Mouse (Mus musculus): ENCODE measurements around the gene Gpr137b. TPM values are rescaled to one million over a fixed set of nuclear protein-coding genes. Genes with fewer than 3 reads are reported as not detected.
"Not testable (repeated sequence)": the region's sequence is repeated elsewhere in the genome, so short reads cannot be mapped to it uniquely, and the experiment has no call there.

The Gpr137b gene
- total RNA-seq (2022), result 10 to 100 TPM; 30.3 to 46.2 (median 38.0) TPM

- peak; percentile 39 for DNase-seq
These were observed at the start of gene Gpr137b for GRCm38 (mm10) chr13:13393228-13394095. Gene Gpr137b, minus strand, starts transcription at chr13:13394014.

GRCm38 (mm10) chr13:13438112-13438953 lies 44.5 kb upstream of the Gpr137b start:
- DNase-seq, result not testable (repeated sequence)

- not testable (repeated sequence) for DNase-seq
These were observed 43.7 kb upstream of the Gpr137b start, which contains the start of gene Nid1 for GRCm38 (mm10) chr13:13437460-13438015. Gene Nid1, plus strand, starts transcription at chr13:13437551.

- DNase-seq, result not testable (repeated sequence)
These were observed 42.3 kb upstream of the Gpr137b start for GRCm38 (mm10) chr13:13436161-13436560.

GRCm38 (mm10) chr13:13423301-13423700 lies 29.5 kb upstream of the Gpr137b start:
- not testable (repeated sequence) for DNase-seq

GRCm38 (mm10) chr13:13418859-13419258 lies 25.0 kb upstream of the Gpr137b start:
- DNase-seq, result not testable (repeated sequence)

GRCm38 (mm10) chr13:13416007-13416337 lies 22.2 kb upstream of the Gpr137b start:
- DNase-seq, result not testable (repeated sequence)

GRCm38 (mm10) chr13:13415120-13416006 lies 21.5 kb upstream of the Gpr137b start:
- not testable (repeated sequence) for DNase-seq

- DNase-seq, result no peak
These were observed 20.4 kb upstream of the Gpr137b start for GRCm38 (mm10) chr13:13414206-13414605.

- not testable (repeated sequence) for DNase-seq
These were observed 11.7 kb upstream of the Gpr137b start for GRCm38 (mm10) chr13:13405511-13405910.

- DNase-seq, result peak; percentile 42
These were observed 10.8 kb upstream of the Gpr137b start for GRCm38 (mm10) chr13:13404517-13405155.

GRCm38 (mm10) chr13:13403839-13404238 lies 10.0 kb upstream of the Gpr137b start:
- DNase-seq, result not testable (repeated sequence)

- DNase-seq, result not testable (repeated sequence)
These were observed 9.6 kb upstream of the Gpr137b start for GRCm38 (mm10) chr13:13403366-13403765.

GRCm38 (mm10) chr13:13402818-13403217 lies 9.0 kb upstream of the Gpr137b start:
- DNase-seq, result not testable (repeated sequence)

GRCm38 (mm10) chr13:13400851-13401250 lies 7.0 kb upstream of the Gpr137b start:
- DNase-seq, result not testable (repeated sequence)

GRCm38 (mm10) chr13:13394096-13394395 lies 232 bp upstream of the Gpr137b start:
- DNase-seq, result not testable (repeated sequence)

GRCm38 (mm10) chr13:13378168-13378859 lies 15.5 kb downstream of the Gpr137b start:
- not testable (repeated sequence) for DNase-seq

GRCm38 (mm10) chr13:13377180-13377579 lies 16.6 kb downstream of the Gpr137b start:
- DNase-seq, result no peak

GRCm38 (mm10) chr13:13373965-13374364 lies 19.8 kb downstream of the Gpr137b start:
- DNase-seq, result not testable (repeated sequence)

GRCm38 (mm10) chr13:13371436-13371835 lies 22.4 kb downstream of the Gpr137b start:
- not testable (repeated sequence) for DNase-seq

GRCm38 (mm10) chr13:13366371-13366770 lies 27.4 kb downstream of the Gpr137b start:
- not testable (repeated sequence) for DNase-seq
